Mouse (Mus musculus) lung, embryonic 14.5 days (tissue): ENCODE data around the gene Ppp1r12b. TPM values are rescaled to one million over a fixed set of nuclear protein-coding genes. Genes with fewer than 3 reads are reported as not detected.

Experiments
- ATAC-seq: fragments of 200-750 bp; cut with Nextera tagmentation; 2 replicates; pipeline ENCODE4 v1.8.0; 2017; ENCODE audit warnings: mild to moderate bottlenecking, moderate TSS enrichment, moderate library complexity; ENCODE audit not compliant: insufficient read depth
- DNase-seq: peaks from one replicate; pipeline ENCODE4 v3.0.0-alpha.2; 2015
- H3K27ac ChIP-seq: fragments of 300-500 bp; sonication (generic); 2 replicates; pipeline ENCODE4 v1.5.1; 2014; ENCODE audit warnings: low read depth, mild to moderate bottlenecking, moderate library complexity
- H3K27me3 ChIP-seq: fragments of 300-500 bp; sonication (generic); 2 replicates; pipeline ENCODE4 v1.6.1; 2014; ENCODE audit warnings: low read length, control low read depth; ENCODE audit not compliant: insufficient read depth
- H3K36me3 ChIP-seq: fragments of 300-500 bp; sonication (generic); 2 replicates; pipeline ENCODE4 v1.6.1; 2014; ENCODE audit warnings: control low read depth; ENCODE audit not compliant: insufficient read depth
- H3K4me1 ChIP-seq: fragments of 300-500 bp; sonication (generic); 2 replicates; pipeline ENCODE4 v1.6.1; 2014; ENCODE audit warnings: antibody characterized with exemption, control low read depth; ENCODE audit not compliant: insufficient read depth
- H3K4me2 ChIP-seq: fragments of 300-500 bp; sonication (generic); 2 replicates; pipeline ENCODE4 v1.6.1; 2014; ENCODE audit warnings: mild to moderate bottlenecking
- H3K4me3 ChIP-seq: fragments of 300-500 bp; sonication (generic); 2 replicates; pipeline ENCODE4 v1.5.1; 2014; ENCODE audit warnings: low read depth, low read length
- H3K9ac ChIP-seq: fragments of 300-500 bp; sonication (generic); 2 replicates; pipeline ENCODE4 v1.6.1; 2014
- H3K9me3 ChIP-seq: fragments of 300-500 bp; sonication (generic); 2 replicates; pipeline ENCODE4 v1.6.1; 2016; ENCODE audit warnings: low read depth, low read length, control low read depth
- CTCF ChIP-seq: IDR thresholded peaks from 2 replicates; pipeline ENCODE4 v1.5.1; 2016; ENCODE audit warnings: antibody characterized with exemption, low read depth
- WGBS: fragments of 180-500 bp; shearing (Covaris S2); extraction: QIAGEN DNeasy Blood & Tissue Kit; methylation state at CpG from one replicate; pipeline ENCODE4 v1.1.7; 2014; 5-methylcytosine and 5-hydroxymethylcytosine counted together
- polyA plus RNA-seq: library from polyadenylated mRNA; unstranded; fragments of >200 nt; fragmentation: Nextera tagmentation; extraction: Ambion mirVana; gene quantifications from 2 replicates; pipeline ENCODE4 v1.2.1, GENCODE M21; 2014

Gene Ppp1r12b
- polyA plus RNA-seq, 1 experiment from 2014 or later = 11.5 TPM

DNA sequence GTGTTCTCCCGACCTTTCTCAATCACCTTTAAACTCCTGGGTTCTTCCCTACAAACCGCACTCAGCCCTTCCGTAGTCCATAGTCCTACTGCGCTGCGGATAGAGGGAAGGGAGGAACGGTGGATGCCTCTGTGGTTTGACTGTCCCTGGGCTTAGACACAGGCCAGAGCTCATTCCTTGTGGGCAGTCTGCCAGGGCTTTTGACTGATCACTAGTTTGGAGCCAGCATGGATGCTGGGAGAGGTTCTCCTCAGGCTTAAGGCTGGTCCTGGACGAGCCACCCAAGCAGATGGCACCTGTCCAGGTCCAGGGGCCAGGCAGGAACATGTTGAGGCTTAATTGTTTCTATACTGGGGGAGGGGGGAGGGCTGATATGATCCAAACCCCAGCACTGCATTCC, 205.9 kb downstream of the Ppp1r12b start:
- DNase-seq (peak; percentile 87), ATAC-seq (peak; percentile 40; the same call in 1 of the 2 replicates)
- H3K4me3 ChIP-seq = no peak overlapping the region
- H3K27ac ChIP-seq = no peak overlapping the region
- WGBS = 61% methylated on average over 7 of the region's 7 CpGs
- no peak overlapping the region for H3K4me2 ChIP-seq
- peaks cover under 1% of the 10 kb centered on the region; the same call in 1 of the 2 replicates for H3K36me3 ChIP-seq
- no peak overlapping the region for H3K9ac ChIP-seq
- H3K4me1 ChIP-seq = peaks cover 33% of the 10 kb centered on the region
- H3K27me3 ChIP-seq = no peaks in the 10 kb centered on the region
- no peaks in the 10 kb centered on the region for H3K9me3 ChIP-seq
- TF ChIP-seq CTCF = no peak

DNA sequence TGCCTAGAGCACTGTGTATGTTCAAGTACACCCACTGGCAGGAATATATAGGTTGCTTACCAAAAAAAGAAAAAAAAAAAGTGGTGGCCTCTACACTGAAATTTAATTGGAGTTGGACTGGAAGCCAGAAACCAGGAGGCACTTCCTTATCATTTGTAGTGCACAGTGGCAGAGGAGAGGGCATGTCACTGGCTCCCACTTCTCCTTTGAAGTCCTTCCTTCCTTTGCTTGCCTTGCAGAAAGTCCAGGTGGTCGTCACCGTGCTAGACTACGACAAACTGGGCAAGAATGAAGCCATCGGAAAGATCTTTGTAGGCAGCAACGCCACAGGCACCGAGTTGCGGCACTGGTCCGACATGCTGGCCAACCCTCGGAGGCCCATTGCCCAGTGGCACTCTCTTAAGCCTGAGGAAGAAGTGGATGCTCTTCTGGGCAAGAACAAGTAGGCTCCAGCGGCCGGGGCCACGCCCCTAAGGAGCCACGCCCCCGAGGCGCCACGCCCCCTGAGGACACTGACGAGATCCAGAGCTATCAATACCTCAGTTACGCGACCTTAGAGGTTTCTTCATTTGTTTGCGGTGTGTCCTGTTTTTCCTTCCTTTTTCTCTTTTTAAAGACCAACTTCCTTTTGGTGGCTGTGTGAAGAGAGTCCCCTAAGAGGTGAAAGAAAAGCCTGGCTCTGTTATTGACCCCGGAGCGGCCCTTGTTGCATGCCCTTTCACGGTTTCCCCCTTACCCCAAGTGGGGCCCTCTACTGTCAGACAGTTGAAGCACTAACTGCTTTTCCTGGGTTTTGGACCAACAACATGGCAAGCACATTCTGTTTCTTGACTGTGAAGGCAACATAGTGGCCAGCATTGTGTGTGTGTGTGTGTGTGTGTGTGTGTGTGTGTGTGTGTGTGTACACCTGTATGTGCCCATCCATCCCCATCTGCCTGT, 208.2 kb downstream of the Ppp1r12b start:
- peaks cover 16% of the 10 kb centered on the region; the same call in 1 of the 2 replicates for H3K4me1 ChIP-seq
- peak; percentile 64 for DNase-seq

DNA sequence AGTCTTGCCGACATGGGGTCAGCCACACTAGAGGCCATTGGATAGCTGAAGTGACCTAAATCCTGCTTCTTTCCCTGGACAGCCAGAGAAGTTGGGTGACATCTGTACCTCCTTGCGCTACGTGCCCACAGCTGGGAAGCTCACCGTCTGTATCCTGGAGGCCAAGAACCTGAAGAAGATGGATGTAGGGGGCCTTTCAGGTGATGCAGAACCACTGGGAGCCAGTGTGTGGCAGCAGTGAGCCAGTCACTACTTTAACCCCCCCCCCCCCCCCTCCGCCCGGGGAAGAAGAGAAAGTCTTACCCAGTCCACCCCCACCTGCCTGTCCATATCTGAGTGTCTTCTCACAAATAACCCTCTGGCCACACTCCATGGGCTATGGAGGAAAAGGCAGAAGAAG, 210.1 kb downstream of the Ppp1r12b start:
- WGBS = 45% methylated on average over 5 of the region's 6 CpGs
- ATAC-seq (no peak), DNase-seq (peak; percentile 61)
- no peak overlapping the region for H3K27ac ChIP-seq
- no peaks in the 10 kb centered on the region for H3K36me3 ChIP-seq
- no peak overlapping the region for H3K4me2 ChIP-seq
- peaks cover 21% of the 10 kb centered on the region for H3K4me1 ChIP-seq
- H3K27me3 ChIP-seq = no peaks in the 10 kb centered on the region
- H3K9me3 ChIP-seq = no peaks in the 10 kb centered on the region
- H3K9ac ChIP-seq = no peak overlapping the region
- TF ChIP-seq CTCF = peak; percentile 62
- H3K4me3 ChIP-seq = no peak overlapping the region

More for the DNA sequence above, 208.2 kb downstream of the Ppp1r12b start:
- no peak for TF ChIP-seq CTCF
- Histone ChIP-seq H3K4me3 (no peak overlapping the region), H3K4me2 (peak overlapping the region; percentile 29; the same call in 1 of the 2 replicates), H3K27ac (no peak overlapping the region), H3K27me3 (no peaks in the 10 kb centered on the region), H3K9ac (no peak overlapping the region), H3K36me3 (no peaks in the 10 kb centered on the region), H3K9me3 (no peaks in the 10 kb centered on the region)
- WGBS = 23% methylated on average over 23 of the region's 23 CpGs
- ATAC-seq = no peak

DNA sequence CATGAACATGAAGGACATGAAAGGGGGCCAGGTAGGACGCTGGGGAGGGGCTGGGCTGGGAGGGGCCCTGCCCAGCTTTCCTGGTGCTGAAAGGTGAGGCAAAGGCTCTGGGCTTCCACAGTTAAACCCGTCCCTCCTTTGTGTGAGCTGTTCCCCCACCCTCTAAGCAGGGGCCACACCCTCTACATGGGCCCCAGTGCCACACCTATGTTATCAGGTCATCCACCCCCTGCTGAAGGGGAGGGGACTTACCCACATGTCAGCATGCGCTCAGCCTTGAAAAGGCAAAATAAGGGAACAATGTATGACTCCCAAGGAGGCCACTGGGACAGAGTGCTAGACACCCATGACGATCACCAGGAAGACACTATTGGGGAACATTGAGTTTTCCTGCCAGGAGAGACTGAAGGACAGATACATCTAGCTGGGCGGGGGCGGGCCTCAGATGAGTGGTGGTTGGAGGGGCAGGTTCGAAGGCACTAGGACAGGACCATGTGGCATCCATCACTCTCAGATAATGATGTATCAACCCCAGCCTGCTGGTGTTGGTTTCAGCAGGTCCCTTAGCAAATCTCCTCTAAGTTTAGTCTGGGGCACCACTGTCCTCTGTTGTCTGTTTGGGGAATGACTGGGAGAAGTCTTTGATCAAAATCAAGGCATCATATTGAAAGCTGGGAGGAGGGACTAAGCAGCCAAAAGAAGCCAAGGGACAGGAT, 213.6 kb downstream of the Ppp1r12b start:
- 0 out of 2 replicates have a peak overlapping the region, but pooled peaks have one; percentile 24 for H3K27ac ChIP-seq
- H3K4me2 ChIP-seq = no peak overlapping the region
- DNase-seq = peak; percentile 88
- no peak overlapping the region for H3K9ac ChIP-seq
- H3K36me3 ChIP-seq = no peaks in the 10 kb centered on the region
- peak; percentile 32; the same call in 1 of the 2 replicates for TF ChIP-seq CTCF
- no peaks in the 10 kb centered on the region for H3K27me3 ChIP-seq
- no peak overlapping the region for H3K4me3 ChIP-seq
- no peaks in the 10 kb centered on the region for H3K9me3 ChIP-seq
- ATAC-seq = peak; percentile 94
- H3K4me1 ChIP-seq = peaks cover 10% of the 10 kb centered on the region
- WGBS = 33% methylated on average over 7 of the region's 7 CpGs

DNA sequence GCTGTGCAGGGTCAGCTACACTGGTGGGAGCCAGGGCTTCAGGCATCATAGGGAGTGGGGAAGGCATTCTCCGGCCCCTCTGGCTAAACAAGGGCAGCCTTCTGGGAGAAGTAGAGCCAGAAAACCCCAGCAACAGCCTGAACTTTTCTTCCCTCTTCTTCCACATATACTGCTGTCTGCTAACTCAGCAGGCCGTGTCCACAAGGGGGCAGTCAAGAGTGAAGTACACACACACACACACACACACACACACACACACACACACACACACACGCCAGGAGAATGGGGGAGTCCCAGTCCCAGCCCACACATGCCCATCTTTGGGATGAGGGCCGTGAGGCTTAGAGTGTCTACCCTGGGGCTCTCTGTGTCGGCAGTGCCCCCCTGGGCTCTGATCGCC, 214.3 kb downstream of the Ppp1r12b start:
- no peak overlapping the region for H3K4me2 ChIP-seq
- H3K4me1 ChIP-seq = peaks cover 10% of the 10 kb centered on the region; the same call in 1 of the 2 replicates
- H3K9ac ChIP-seq = no peak overlapping the region
- H3K4me3 ChIP-seq = no peak overlapping the region
- DNase-seq (peak; percentile 66), ATAC-seq (no peak)
- no peak overlapping the region for H3K27ac ChIP-seq
- H3K36me3 ChIP-seq = no peaks in the 10 kb centered on the region
- peak; percentile 75 for TF ChIP-seq CTCF
- H3K27me3 ChIP-seq = no peaks in the 10 kb centered on the region
- 70% methylated on average over 6 of the region's 6 CpGs for WGBS
- no peaks in the 10 kb centered on the region for H3K9me3 ChIP-seq

DNA sequence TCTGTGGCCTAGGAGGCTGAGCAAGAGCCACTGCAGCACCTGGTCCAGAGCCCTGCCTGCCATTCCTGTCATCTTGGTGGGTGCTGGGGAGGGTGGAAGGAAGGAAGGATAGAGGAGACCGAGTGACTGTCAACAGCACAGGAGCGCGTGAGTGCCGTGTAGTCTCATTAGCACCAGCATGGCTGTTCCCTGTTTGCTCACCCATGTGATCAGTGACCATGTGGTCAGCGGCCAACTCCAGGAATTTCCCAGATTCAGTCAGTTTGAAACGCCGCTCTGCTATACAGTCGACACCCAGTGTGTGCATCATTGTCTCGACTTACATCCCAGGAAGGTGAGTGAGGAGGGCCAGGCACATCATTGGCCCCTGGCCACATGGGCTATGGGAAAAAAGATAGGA, 218.3 kb downstream of the Ppp1r12b start:
- 54% methylated on average over 9 of the region's 9 CpGs for WGBS
- DNase-seq = no peak
- H3K4me2 ChIP-seq = no peak overlapping the region
- no peaks in the 10 kb centered on the region for H3K27me3 ChIP-seq
- H3K9ac ChIP-seq = no peak overlapping the region
- no peak overlapping the region for H3K27ac ChIP-seq
- H3K4me3 ChIP-seq = no peak overlapping the region
- H3K9me3 ChIP-seq = no peaks in the 10 kb centered on the region
- no peak for TF ChIP-seq CTCF
- no peaks in the 10 kb centered on the region for H3K36me3 ChIP-seq
- no peak for ATAC-seq
- H3K4me1 ChIP-seq = peaks cover 6% of the 10 kb centered on the region; the same call in 1 of the 2 replicates

DNA sequence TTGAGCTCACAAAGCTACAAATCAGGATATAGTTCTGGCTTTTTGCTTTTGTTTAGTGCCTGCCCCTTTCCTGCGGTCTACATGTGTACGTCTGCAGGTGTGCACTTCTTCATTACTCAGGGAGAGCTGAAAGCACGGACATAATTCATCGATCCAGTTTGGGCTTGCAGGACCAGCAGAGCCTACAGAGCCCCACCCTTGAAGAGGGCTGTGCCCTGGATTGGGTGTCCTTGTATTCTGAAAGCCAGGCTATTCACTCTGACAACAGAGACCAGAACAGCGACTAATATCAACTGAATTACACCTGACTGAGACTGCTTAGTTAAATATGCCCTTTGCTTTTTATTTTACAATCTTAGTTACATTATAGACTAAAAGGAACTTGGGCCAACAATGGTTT, 222.1 kb downstream of the Ppp1r12b start:
- no peak for ATAC-seq
- no peaks in the 10 kb centered on the region for H3K9me3 ChIP-seq
- WGBS = 88% methylated on average over 5 of the region's 5 CpGs
- H3K27me3 ChIP-seq = no peaks in the 10 kb centered on the region
- TF ChIP-seq CTCF = no peak
- no peak overlapping the region for H3K4me2 ChIP-seq
- no peaks in the 10 kb centered on the region for H3K36me3 ChIP-seq
- no peak overlapping the region for H3K4me3 ChIP-seq
- H3K9ac ChIP-seq = no peak overlapping the region
- no peak overlapping the region for H3K27ac ChIP-seq
- no peak for DNase-seq
- H3K4me1 ChIP-seq = no peaks in the 10 kb centered on the region
